Mouse (Mus musculus) thymus, postnatal 4 days (tissue): ENCODE measurements around the gene Dgkh.

Experiments used
- DNase-seq: peaks from one replicate; pipeline ENCODE4 v3.0.0; 2021

Gene Dgkh

DNA sequence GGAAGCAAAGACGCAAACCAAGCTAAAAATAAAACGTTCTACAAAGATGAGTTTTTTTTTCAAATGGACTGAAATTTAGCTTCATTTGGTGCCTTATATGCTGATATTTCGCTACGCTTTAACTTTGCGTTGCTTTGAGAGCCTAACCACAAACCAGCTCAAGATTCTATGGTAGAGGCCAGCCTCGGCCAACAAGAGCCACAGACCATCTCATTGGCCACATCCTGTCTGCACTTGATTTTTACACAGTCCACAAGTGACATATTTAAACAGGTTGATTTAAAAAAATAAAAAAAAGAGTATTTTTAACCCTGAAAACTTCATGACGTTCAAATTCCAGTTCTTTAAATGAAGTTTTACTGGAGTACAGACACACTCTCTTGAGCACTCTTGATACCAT, 16.5 kb downstream of the Dgkh start:
- DNase-seq, result no peak

- no peak for DNase-seq
Measured at GRCm38 (mm10) chr14:78712565-78713148, 19.9 kb downstream of the Dgkh start.

DNA sequence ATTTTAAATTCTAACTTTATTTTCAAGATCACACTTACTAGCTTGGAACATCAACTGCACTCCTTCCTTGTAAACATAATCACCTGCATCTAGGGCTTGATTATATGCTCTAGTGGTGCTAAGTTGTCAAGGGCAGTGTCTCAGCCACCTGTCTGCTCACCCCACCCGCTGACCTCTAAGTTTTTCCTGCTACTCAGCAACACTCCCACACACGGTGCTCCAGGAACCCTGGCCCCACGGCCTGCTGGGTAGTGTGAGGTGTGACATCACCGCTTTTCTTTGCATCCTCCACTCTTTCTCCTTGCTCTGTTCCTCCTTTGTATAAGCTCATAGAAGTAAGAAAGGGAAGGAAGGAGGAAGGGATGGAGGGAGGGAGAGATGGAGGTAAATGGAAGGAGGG, 21.9 kb downstream of the Dgkh start:
- DNase-seq, result no peak

- no peak for DNase-seq
Measured at GRCm38 (mm10) chr14:78705616-78706015, 27.0 kb downstream of the Dgkh start.

GRCm38 (mm10) chr14:78703989-78704388, 28.6 kb downstream of the Dgkh start:
- no peak for DNase-seq

GRCm38 (mm10) chr14:78703361-78703760, 29.2 kb downstream of the Dgkh start:
- DNase-seq, result no peak

DNA sequence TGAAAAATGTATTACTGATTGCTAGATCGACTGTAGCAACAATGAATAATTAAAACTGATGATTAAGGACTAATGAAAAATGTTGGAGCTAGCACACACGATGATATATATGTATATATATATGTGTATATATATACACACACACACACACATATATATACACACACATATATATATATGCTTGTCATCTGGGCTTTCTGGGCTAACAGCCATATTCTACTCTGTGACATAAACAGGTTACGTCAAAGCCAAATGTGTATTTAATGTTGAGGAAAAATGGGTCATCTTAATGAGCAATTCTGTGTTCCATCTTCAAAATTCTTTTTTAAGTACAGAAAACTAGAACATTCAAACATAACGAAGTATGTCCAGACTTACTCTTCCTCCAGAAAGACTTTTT, 30.5 kb downstream of the Dgkh start:
- DNase-seq, result no peak

DNA sequence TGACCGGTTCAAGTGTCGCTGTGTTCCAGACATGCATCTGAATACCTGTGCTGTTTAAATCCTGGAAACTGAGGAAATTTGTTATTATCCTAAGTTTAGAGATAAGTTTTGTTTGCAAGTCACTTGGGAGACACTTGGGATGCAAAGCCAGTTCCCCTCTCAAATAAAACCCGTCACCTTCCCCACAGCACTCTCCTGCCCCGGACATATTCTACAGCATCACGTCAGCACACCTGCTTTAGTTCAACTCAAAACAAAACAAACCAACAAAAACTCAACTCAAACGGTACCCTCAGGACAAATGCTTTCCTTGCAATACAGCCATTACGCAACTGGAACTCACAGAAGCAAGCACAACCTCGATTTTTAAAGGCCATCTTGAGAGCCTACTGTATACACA, 31.1 kb downstream of the Dgkh start:
- no peak for DNase-seq

- DNase-seq, result no peak
Measured at GRCm38 (mm10) chr14:78701087-78701486, 31.5 kb downstream of the Dgkh start.

DNA sequence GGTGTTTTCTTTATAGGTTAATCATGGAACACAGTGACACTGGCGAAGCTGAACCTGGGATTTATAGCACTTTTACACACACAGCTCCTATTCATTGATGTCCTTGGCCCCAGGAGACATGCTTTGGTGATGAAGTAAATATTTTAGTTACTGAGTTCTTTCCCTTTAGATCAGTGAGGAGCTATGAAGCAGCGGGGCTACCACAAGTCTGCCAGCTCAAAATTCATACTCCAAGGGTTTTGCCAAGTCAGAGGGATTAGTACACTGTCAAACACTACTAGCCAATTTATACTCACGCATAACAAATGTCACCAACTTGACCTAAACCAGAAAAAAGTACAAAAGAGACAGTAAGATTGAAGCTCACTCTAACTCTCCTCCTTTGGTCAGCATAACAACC, 32.9 kb downstream of the Dgkh start:
- DNase-seq, result no peak

DNA sequence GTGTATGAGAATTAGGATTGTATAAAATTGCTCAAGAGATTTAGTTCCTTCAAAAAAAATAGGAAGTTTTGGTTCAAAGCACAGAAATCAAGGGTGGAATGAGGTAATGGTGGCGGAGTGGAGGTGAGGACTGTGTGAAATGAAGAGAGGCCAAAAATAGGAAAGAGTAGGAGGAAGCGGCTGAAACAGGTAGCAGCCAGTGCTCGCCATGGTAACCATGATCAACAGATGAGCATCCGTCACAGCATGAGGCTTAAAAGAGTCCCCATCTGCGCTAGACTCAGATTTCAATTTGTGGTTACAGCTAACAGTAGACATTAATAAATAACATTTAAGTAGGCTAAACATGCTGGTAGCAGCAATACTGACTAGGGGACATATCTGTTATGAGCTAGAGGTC, 33.4 kb downstream of the Dgkh start:
- DNase-seq, result no peak

DNA sequence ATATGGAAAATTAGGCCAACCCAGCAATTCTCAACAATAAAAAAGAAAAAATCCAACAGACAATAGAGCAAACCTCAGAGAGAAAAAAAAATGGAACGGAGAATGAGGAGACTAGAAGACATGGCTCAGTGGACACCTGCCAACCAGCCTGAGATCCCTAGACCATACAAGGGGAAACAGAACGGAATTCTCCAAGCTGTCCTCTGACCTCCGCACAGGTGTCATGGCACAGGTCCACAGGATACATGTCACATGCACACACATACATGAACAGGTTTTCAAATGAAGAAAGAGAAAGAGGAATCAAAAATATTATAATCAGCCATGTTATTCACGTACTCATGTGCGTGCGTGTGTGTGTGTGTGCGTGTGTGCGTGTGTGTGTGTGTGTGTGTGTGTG, 38.5 kb downstream of the Dgkh start:
- no peak for DNase-seq

- no peak for DNase-seq
Measured at GRCm38 (mm10) chr14:78692602-78693001, 40.0 kb downstream of the Dgkh start.

GRCm38 (mm10) chr14:78691926-78692487, 40.6 kb downstream of the Dgkh start:
- DNase-seq, result no peak

GRCm38 (mm10) chr14:78690883-78691282, 41.7 kb downstream of the Dgkh start:
- no peak for DNase-seq

- no peak for DNase-seq
Measured at GRCm38 (mm10) chr14:78690387-78690786, 42.2 kb downstream of the Dgkh start.

- DNase-seq, result no peak
Measured at GRCm38 (mm10) chr14:78689950-78690349, 42.6 kb downstream of the Dgkh start.

- DNase-seq, result no peak
Measured at GRCm38 (mm10) chr14:78687716-78688115, 44.9 kb downstream of the Dgkh start.

DNA sequence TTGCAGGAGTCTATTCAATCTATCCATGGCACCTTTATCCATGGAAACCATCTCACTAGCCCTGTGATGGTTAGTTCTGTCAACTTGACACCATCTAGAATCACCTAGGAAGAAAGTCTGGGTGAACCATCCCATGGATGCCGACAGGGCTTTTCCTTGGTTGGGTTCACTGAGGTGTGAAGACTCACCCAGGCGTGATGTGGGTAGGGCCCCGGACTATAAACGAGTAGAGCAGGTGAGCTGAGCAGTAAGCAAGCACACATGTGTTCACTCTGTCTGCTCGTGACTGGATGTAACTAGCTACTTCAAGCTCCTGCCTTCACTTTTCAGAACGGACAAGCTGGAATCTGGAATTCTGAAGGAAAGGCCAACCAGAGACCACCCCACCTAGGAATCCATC, 45.9 kb downstream of the Dgkh start:
- no peak for DNase-seq

- DNase-seq, result no peak
Measured at GRCm38 (mm10) chr14:78684171-78684570, 48.4 kb downstream of the Dgkh start.

DNA sequence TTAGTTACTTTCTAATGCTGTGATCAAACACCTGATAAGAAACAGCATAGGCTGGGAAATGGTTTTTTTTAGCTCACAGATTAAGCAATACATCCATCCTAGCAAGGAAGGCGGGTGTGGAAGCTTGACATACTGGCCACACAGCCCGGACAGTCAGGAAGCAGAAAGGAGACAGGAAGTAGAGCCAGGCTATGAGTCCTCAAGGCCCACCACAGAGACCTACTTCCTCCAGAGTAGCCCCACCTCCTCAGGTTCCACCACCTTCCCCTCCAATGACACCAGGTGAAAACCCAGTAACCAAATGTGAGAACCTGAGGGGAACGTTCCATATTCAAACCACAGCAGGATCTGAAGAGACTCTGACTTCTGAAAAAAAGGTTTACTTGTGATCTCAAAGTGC, 53.6 kb downstream of the Dgkh start:
- DNase-seq, result peak; percentile 20

GRCm38 (mm10) chr14:78677852-78678588, 54.6 kb downstream of the Dgkh start:
- peak; percentile 31 for DNase-seq

GRCm38 (mm10) chr14:78676457-78676856, 56.1 kb downstream of the Dgkh start:
- no peak for DNase-seq

DNA sequence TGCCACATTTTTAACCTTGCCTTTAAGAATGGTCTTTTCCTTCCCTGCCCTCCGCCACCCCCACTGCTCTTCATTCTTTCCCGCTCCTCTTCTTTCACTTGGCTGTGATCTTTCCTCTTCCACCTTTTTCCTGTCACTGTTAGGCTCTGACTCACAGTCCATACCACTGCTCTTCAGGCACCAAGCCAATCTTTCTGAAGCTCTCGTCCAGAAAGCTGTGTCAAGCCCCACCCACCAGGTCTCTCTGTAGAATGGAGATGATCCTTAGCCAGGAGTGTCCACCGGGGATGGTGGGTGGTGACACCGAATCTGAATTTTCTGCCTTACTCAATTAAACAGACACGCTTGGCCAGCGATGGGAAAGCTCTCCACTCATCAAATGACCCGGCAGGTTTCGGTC, 58.0 kb downstream of the Dgkh start:
- no peak for DNase-seq

- peak; percentile 42 for DNase-seq
Measured at GRCm38 (mm10) chr14:78669986-78670385, 62.6 kb downstream of the Dgkh start.
